Mouse (Mus musculus): ENCODE data around the gene Ablim1. TPM values are rescaled to one million over a fixed set of nuclear protein-coding genes. Genes with fewer than 3 reads are reported as not detected.

The Ablim1 gene
- polyA plus RNA-seq, 1 experiment: 110 TPM

DNA sequence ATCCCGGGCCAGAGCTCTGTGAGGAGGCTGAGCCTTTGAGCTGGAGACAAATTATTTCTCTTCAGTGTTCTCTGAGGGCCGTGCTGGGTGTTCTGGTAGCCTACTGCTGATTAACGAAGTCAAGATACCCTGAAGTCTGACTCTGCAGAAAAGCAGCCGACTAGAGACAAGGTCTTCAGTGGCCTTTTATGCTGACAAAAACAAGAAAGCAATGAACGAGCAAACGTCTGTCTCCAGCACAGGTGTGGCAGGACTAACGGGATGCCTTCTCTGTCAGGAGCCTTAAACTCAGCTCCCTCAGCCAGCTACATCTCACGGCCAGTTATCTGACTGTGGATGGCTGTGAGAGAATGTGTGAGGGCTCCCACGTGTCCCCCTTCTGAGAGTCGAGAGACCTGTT, 187.8 kb downstream of the Ablim1 start:
- WGBS: 45% methylated on average over 10 of the region's 10 CpGs

DNA sequence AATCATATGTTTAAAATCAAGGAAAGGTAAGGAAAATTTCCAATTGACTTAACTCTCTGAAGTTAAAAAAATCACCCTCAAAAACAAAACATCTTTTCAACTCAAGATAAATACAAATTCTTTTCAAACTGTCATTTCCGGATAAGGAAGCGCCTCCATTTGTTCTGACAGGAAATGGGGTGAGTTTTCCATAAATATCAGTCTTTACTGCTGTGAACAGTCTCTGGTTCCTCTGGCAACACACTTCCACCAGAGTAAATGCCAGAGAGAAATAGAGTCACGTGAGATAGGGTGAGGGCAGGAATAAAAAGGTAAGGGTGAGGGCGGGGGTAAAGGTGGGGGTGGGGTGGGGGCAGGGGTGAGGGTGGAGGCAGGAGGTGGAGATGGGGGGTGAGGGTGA, 189.8 kb downstream of the Ablim1 start:
- Histone ChIP-seq H3K4me3 (replicated peaks; ENCODE audit: insufficient read depth, low read depth, low read length) (no peak overlapping the region), H3K4me1 (ENCODE audit: control insufficient read depth, insufficient read depth, low read length) (peaks cover 25% of the 10 kb centered on the region), H3K27ac (ENCODE audit: insufficient read depth, low read length) (no peak overlapping the region), H3K27me3 (ENCODE audit: control insufficient read depth, insufficient read depth, low read length) (no peaks in the 10 kb centered on the region)
- WGBS: 58% methylated on average over 4 of the region's 4 CpGs
- TF ChIP-seq POLR2A (IDR thresholded peaks at IDR 0.05; ENCODE audit: borderline replicate concordance, insufficient read depth, low read length) (no peak), CTCF (IDR thresholded peaks at IDR 0.05; ENCODE audit: borderline replicate concordance, insufficient read depth, low read depth, low read length) (no peak)
- no peak for DNase-seq

More for the DNA sequence above, 187.8 kb downstream of the Ablim1 start:
- Histone ChIP-seq H3K27ac (ENCODE audit: insufficient read depth, low read length) (no peak overlapping the region), H3K27me3 (ENCODE audit: control insufficient read depth, insufficient read depth, low read length) (no peaks in the 10 kb centered on the region), H3K4me3 (replicated peaks; ENCODE audit: insufficient read depth, low read depth, low read length) (no peak overlapping the region), H3K4me1 (ENCODE audit: control insufficient read depth, insufficient read depth, low read length) (peaks cover 25% of the 10 kb centered on the region)
- no peak for TF ChIP-seq CTCF (IDR thresholded peaks at IDR 0.05; ENCODE audit: borderline replicate concordance, insufficient read depth, low read depth, low read length)
- TF ChIP-seq POLR2A (IDR thresholded peaks at IDR 0.05; ENCODE audit: borderline replicate concordance, insufficient read depth, low read length): no peak
- DNase-seq: no peak

DNA sequence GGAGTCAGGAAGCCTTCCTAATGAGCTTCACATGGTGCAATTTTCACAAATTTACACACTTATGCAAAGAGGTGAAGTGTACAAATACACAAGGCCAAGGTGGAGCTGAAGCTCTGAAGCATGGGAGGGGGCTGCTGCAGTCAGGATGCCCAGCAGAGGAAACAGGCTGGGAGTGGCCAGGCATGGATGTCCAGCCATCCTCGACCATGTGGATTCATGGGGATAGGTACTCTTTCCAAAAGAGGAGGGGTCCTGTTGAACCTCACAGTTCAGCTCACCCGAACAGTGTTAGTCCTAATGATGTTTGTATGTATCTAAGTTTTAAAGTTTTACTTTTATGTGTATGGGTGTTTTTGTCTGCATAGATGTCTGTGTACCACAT, 190.6 kb downstream of the Ablim1 start:
- no peak for DNase-seq
- H3K27ac ChIP-seq (ENCODE audit: insufficient read depth, low read length): peak overlapping the region; percentile 72
- WGBS: 55% methylated on average over 2 of the region's 2 CpGs
- no peak for TF ChIP-seq POLR2A (IDR thresholded peaks at IDR 0.05; ENCODE audit: borderline replicate concordance, insufficient read depth, low read length)
- TF ChIP-seq CTCF (IDR thresholded peaks at IDR 0.05; ENCODE audit: borderline replicate concordance, insufficient read depth, low read depth, low read length): no peak
- no peaks in the 10 kb centered on the region for H3K27me3 ChIP-seq (ENCODE audit: control insufficient read depth, insufficient read depth, low read length)
- H3K4me1 ChIP-seq (ENCODE audit: control insufficient read depth, insufficient read depth, low read length): peaks cover 28% of the 10 kb centered on the region
- H3K4me3 ChIP-seq (replicated peaks; ENCODE audit: insufficient read depth, low read depth, low read length): no peak overlapping the region

GRCm38 (mm10) chr19:57123503-57124137, 191.1 kb downstream of the Ablim1 start:
- Histone ChIP-seq H3K27ac (ENCODE audit: insufficient read depth, low read length) (peak overlapping the region; percentile 72), H3K4me3 (replicated peaks; ENCODE audit: insufficient read depth, low read depth, low read length) (no peak overlapping the region), H3K27me3 (ENCODE audit: control insufficient read depth, insufficient read depth, low read length) (no peaks in the 10 kb centered on the region), H3K4me1 (ENCODE audit: control insufficient read depth, insufficient read depth, low read length) (peaks cover 33% of the 10 kb centered on the region)
- 4% methylated on average over 11 of the region's 11 CpGs for WGBS
- TF ChIP-seq POLR2A (IDR thresholded peaks at IDR 0.05; ENCODE audit: borderline replicate concordance, insufficient read depth, low read length) (no peak), CTCF (IDR thresholded peaks at IDR 0.05; ENCODE audit: borderline replicate concordance, insufficient read depth, low read depth, low read length) (no peak)
- DNase-seq: peak; percentile 91 to 98

DNA sequence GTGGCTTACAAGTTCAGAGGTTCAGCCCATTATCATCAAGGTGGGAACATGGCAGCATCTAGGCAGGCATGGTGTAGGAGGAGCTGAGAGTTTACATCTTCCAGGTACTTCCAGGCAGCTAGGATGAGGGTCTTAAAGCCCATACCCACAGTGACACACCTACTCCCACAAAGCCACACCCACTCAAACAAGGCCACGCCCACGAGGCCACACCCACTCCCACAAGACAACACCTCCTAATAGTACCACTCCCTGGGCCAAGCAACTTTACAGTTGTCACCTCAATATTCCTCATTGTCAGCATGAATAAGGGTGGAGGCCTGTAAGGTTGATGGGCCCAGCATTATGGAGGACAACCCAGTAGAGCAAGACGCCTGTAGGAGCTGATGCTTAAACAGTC, 192.5 kb downstream of the Ablim1 start:
- no peak for TF ChIP-seq POLR2A (IDR thresholded peaks at IDR 0.05; ENCODE audit: borderline replicate concordance, insufficient read depth, low read length)
- TF ChIP-seq CTCF (IDR thresholded peaks at IDR 0.05; ENCODE audit: borderline replicate concordance, insufficient read depth, low read depth, low read length): no peak
- no peaks in the 10 kb centered on the region for H3K27me3 ChIP-seq (ENCODE audit: control insufficient read depth, insufficient read depth, low read length)
- 86% methylated on average over 3 of the region's 3 CpGs for WGBS
- no peak for DNase-seq
- peaks cover 34% of the 10 kb centered on the region for H3K4me1 ChIP-seq (ENCODE audit: control insufficient read depth, insufficient read depth, low read length)
- no peak overlapping the region for H3K4me3 ChIP-seq (replicated peaks; ENCODE audit: insufficient read depth, low read depth, low read length)
- no peak overlapping the region for H3K27ac ChIP-seq (ENCODE audit: insufficient read depth, low read length)

DNA sequence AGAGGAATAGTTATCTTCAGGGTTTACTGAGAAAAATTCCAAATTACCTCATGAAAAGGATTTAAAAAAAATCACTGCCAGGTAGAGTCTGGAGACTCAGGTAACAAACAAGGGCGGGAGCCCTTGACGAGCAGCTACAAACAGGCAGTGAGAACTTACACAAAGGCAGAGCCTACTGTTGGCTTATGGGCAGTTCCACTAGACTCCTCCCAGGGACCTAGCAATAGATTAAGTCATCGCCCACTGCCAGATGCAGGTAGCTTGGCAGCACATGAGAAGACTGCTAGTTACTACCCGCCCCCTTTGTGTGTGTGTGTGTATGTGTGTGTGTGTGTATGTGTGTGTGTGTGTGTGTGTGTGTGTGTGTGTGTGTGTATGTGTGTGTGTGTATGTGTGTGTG, 193.7 kb downstream of the Ablim1 start:
- no peaks in the 10 kb centered on the region for H3K27me3 ChIP-seq (ENCODE audit: control insufficient read depth, insufficient read depth, low read length)
- no peak for TF ChIP-seq CTCF (IDR thresholded peaks at IDR 0.05; ENCODE audit: borderline replicate concordance, insufficient read depth, low read depth, low read length)
- no peak for TF ChIP-seq POLR2A (IDR thresholded peaks at IDR 0.05; ENCODE audit: borderline replicate concordance, insufficient read depth, low read length)
- H3K4me1 ChIP-seq (ENCODE audit: control insufficient read depth, insufficient read depth, low read length): peaks cover 40% of the 10 kb centered on the region
- H3K27ac ChIP-seq (ENCODE audit: insufficient read depth, low read length): no peak overlapping the region
- WGBS: 73% methylated on average over 4 of the region's 4 CpGs
- DNase-seq: no peak
- no peak overlapping the region for H3K4me3 ChIP-seq (replicated peaks; ENCODE audit: insufficient read depth, low read depth, low read length)

- Histone ChIP-seq H3K27me3 (ENCODE audit: control insufficient read depth, insufficient read depth, low read length) (no peaks in the 10 kb centered on the region), H3K4me3 (replicated peaks; ENCODE audit: insufficient read depth, low read depth, low read length) (no peak overlapping the region), H3K4me1 (ENCODE audit: control insufficient read depth, insufficient read depth, low read length) (peaks cover 43% of the 10 kb centered on the region), H3K27ac (ENCODE audit: insufficient read depth, low read length) (no peak overlapping the region)
- WGBS: 52% methylated on average over 3 of the region's 3 CpGs
- no peak for TF ChIP-seq POLR2A (IDR thresholded peaks at IDR 0.05; ENCODE audit: borderline replicate concordance, insufficient read depth, low read length)
- TF ChIP-seq CTCF (IDR thresholded peaks at IDR 0.05; ENCODE audit: borderline replicate concordance, insufficient read depth, low read depth, low read length): no peak
- no peak for DNase-seq
These were observed 195.1 kb downstream of the Ablim1 start for GRCm38 (mm10) chr19:57119661-57120060.

- WGBS: 44% methylated on average over 22 of the region's 22 CpGs
- H3K27ac ChIP-seq (ENCODE audit: insufficient read depth, low read length): peak overlapping the region; percentile 48
- peak; percentile 74 to 75 for DNase-seq
- H3K4me1 ChIP-seq (ENCODE audit: control insufficient read depth, insufficient read depth, low read length): peaks cover 40% of the 10 kb centered on the region
- TF ChIP-seq POLR2A (IDR thresholded peaks at IDR 0.05; ENCODE audit: borderline replicate concordance, insufficient read depth, low read length) (no peak), CTCF (IDR thresholded peaks at IDR 0.05; ENCODE audit: borderline replicate concordance, insufficient read depth, low read depth, low read length) (no peak)
- no peaks in the 10 kb centered on the region for H3K27me3 ChIP-seq (ENCODE audit: control insufficient read depth, insufficient read depth, low read length)
- H3K4me3 ChIP-seq (replicated peaks; ENCODE audit: insufficient read depth, low read depth, low read length): peak overlapping the region; percentile 16
These were observed 195.7 kb downstream of the Ablim1 start for GRCm38 (mm10) chr19:57118785-57119565.

All from cerebellum, adult 2 months (tissue).